Mouse (Mus musculus) left cerebral cortex, adult 6 months (tissue): Measurements from ENCODE around the gene Eva1a. TPM values are rescaled to one million over a fixed set of nuclear protein-coding genes. Genes with fewer than 3 reads are reported as not detected.

Experiments used
- long read RNA-seq, 2 experiments: library from polyadenylated mRNA; unstranded; transcript quantifications; one replicate each; pipeline ENCODE4 v2.0.0; 2019 to 2020
- polyA plus RNA-seq: library from polyadenylated mRNA; unstranded; fragments of <200 nt; fragmentation: Nextera tagmentation; gene quantifications from 2 replicates; pipeline ENCODE4 v1.2.3, GENCODE M21; 2021

Gene Eva1a
- 13.0 and 22.3 TPM in 2 replicates for polyA plus RNA-seq
- long read RNA-seq, experiment 1, transcript Eva1a-201 (3 exons, 1,773 nt) = major isoform, 119 of 124 reads
- long read RNA-seq, experiment 1, partial matches to known transcripts = 0 of 124 reads
- long read RNA-seq, experiment 1, other reads (novel, unspliced or antisense) = 5 of 124 reads
- long read RNA-seq, experiment 2, transcript Eva1a-201 (3 exons, 1,773 nt) = major isoform, 34 of 37 reads
- long read RNA-seq, experiment 2, partial matches to known transcripts = 0 of 37 reads
- long read RNA-seq, experiment 2, other reads (novel, unspliced or antisense) = 3 of 37 reads

DNA sequence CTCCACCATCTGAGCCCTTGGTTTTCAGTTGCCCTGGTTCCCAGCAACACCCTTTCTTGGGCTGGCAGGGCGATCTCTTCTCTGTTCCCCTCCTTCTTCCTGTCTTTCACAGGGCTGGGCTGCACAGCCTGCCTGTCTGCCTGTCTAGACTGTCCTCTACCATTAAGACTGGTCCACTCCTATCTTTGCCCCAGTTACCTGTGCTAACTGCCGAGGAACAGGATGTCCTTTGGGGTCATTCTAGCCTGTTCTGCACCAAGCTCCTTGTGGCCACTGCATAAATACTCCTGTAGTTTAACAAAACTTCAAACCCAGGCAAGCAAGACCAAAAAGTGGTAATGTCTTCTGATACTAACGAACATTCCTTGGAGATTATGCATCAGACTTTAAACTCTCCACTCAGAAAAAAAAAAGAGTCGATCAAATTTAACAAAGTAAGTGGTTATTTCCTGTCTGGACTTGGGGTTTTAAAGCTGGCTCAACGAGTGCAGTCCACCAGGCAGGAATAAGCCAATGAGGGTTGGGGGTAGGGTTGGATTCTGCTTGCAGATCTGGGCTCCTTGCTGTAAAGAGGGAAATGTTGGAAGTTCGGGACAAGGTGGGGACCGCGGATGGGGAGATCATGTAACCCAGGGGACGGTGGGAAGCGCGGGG, at the start of gene Eva1a:
TSS of gene Eva1a (plus strand) at position 210 of the 654 bp plus-strand sequence.

Other genes starting within 250 kb of the Eva1a start
- gene Gcfc2, start 117.4 kb upstream of the Eva1a start, polyA plus RNA-seq = 0.90 and 0.98 TPM in 2 replicates
- gene Mrpl19, start 75.1 kb upstream of the Eva1a start, polyA plus RNA-seq = 24.9 and 42.0 TPM in 2 replicates